Mouse (Mus musculus) C2C12 (cell line): ENCODE data around the gene Cnksr3.

Experiments used
- CTCF ChIP-seq: IDR thresholded peaks from one replicate; pipeline ENCODE4 v1.5.1; 2011; ENCODE audit not compliant: control insufficient read depth, insufficient read depth, insufficient read length
- MAX ChIP-seq: IDR thresholded peaks from one replicate; pipeline ENCODE4 v1.6.1; 2011; ENCODE audit warnings: mild to moderate bottlenecking, control low read depth
- MYOG ChIP-seq: IDR thresholded peaks from one replicate; pipeline ENCODE4 v1.6.1; 2011; ENCODE audit not compliant: control insufficient read depth, insufficient read length; ENCODE audit errors: extremely low read depth

- TF ChIP-seq CTCF = no peak
- no peak for TF ChIP-seq MAX
- TF ChIP-seq MYOG = no peak
These were observed 80.6 kb downstream of the Cnksr3 start for GRCm38 (mm10) chr10:7131441-7131840.
